Mouse (Mus musculus) c-Kit-positive CD71-positive TER-119-negative erythroid progenitor cells, embryonic 14.5 days (primary cell): ENCODE results near the gene Trim13.
"Not testable (repeated sequence)": the region's sequence is repeated elsewhere in the genome, so short reads cannot be mapped to it uniquely, and the experiment has no call there.

ENCODE experiments used
- DNase-seq: peaks from one replicate; pipeline ENCODE4 v3.0.0-alpha.2; 2013; ENCODE audit warnings: low read depth

Trim13 gene

DNA sequence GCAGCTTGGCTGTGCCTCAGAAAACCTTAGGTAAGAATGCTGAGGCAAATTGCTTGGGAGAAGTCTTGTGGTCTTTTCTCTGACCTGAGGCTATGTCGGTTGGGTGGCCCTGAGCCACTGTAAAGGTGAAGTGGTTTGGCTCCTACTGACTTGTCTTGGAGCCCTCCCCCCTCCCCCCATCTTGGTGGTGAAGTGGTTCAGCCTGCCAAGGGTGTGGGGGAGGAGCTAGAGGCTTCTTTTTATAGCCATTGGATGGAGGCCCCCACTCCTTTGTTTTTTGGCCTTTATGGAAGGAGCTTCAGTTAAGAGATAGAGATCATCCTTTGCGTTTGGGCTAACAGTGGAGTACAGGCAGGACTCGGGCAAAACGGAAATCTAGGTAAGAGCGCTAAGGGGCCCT lies at the start of gene Trim13:
Gene Trim13, plus strand, starts transcription at position 280 of the 400 bp plus-strand sequence.
- DNase-seq, result peak; percentile 46

DNA sequence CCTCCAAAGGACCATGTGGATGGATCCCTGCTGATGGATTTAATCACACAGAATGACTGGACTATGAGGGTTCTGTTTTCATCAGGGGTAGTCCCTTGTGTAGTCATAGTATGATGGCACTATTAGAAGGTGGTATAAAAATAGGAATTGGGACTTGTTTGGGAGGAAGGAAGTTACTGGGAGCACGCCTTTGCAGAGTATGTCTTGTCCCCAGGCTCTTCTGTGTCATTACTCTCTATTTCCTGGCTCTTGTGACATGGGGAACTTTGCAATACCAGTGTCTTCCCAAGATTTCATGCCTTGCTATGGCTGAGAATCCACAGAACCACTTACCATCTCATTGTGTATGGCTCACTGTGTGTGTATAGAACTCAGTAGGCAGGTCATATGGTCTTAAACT lies 49.4 kb upstream of the Trim13 start:
- DNase-seq, result no peak

DNA sequence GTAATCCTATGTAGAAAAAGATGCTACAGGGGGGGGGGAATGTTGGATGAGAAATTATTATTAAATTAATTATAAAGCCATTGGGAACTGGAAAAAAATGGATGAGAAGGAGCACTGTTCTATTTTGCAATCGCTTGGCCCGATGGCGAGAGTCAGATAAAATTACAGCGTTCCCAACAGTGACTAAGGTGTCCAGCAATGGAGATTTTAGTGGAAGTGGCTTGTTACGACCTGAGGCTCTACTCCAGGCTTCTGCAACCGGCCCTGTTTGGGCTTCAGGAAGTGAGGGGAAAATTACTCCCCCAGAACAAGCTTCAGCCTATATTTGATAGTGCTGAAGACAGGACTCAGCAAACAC lies 42.1 kb upstream of the Trim13 start:
- DNase-seq, result peak; percentile 15

- peak; percentile 97 for DNase-seq
These were observed 41.5 kb upstream of the Trim13 start, which contains the start of gene Spryd7 for GRCm38 (mm10) chr14:61556289-61557147. TSS of gene Spryd7 (minus strand) at chr14:61556886.

- DNase-seq, result no peak
These were observed 39.1 kb upstream of the Trim13 start for GRCm38 (mm10) chr14:61558901-61559300.

DNA sequence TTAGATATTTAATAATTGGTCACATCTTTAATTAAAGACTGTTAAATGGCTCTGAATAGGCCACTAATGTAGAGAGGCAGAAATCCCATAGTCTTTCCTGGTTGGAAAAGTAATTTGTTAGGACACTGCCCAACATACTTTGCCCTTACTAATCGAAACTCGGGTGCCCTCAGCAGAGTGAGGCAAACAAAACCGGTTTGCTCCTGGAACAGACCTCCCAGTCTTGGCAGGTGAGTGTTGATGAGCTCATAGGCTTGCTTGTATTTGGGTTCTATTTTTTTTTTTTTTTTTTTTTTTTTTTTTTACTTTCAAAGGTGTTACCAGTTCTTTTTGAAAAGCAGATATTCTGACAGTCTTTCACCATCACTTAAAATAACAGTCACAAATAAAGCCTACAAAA lies 38.2 kb upstream of the Trim13 start:
- no peak for DNase-seq

DNA sequence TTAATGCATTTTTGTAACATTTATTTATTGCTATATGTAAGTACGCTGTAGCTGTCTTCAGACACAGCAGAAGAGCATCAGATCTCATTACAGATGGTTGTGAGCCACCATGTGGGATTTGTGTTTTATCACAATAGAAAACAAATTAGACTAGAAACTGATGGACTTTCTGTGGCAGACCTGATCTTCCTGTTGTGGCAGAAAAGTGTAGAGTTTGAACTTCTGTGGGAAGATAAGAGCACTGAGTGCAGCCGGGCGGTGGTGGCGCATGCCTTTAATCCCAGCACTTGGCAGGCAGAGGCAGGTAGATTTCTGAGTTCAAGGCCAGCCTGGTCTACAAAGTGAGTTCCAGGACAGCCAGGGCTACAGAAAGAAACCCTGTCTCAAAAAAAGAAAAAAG lies 31.8 kb upstream of the Trim13 start:
- DNase-seq, result not testable (repeated sequence)

DNA sequence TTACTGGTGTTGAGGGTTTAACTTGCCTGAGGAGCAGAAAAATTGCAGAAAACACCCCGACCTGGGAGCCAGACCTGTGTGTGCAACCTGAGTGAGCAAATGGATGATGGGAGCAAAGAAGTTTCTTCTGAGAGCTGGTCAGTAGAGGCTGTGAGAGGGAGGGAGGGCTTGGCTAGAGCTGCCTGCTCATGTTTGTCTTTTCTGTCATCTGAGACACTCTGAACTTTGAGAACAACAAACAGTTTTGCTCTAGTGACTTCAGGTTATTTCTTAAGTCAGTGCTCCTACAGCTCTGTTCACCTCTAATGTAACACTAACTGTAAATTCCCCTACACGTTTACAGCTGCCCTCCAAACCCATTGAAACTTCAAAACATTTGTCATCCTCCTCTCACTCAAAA lies 28.7 kb upstream of the Trim13 start:
- no peak for DNase-seq

DNA sequence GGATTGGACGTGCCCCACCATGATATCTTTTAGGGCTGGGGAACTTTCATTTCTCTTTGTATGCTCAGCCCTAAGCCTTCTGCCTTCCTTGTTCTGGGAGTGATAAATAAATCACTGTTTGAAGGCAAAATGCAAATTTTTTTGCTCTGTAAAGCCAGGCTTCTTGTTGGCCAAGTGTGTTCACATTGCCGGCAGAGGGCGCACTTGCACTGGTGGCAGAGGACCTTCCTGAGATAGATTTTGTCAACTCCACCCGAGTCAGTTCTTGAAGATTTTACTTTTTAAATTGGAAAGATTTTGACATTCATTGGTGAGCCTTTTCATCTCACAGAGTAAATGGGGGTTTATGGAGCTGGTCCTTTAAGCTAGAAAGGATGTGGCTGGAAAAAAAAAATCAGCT lies 26.7 kb upstream of the Trim13 start:
- peak; percentile 67 for DNase-seq

- DNase-seq, result no peak
These were observed 25.9 kb upstream of the Trim13 start for GRCm38 (mm10) chr14:61572131-61572530.

DNA sequence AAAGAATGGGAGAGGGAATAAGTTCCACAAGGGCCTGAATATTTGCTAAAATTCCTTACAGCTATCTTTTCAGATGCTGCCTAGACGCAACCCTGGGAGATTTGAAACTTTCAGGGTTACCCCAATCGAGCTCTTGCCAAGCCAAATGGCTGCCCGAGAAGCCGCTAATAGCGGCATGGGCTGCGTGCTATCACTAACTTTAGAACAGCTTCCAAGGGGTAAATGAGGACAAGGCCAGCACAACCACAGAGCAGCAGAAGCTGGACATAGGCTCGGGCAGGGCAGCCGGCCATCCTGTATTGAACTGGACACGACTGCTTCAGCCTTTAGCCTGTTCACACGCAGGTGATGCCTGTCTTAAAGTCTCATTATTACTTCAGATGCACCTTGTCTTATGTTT lies 23.0 kb upstream of the Trim13 start:
- no peak for DNase-seq

- DNase-seq, result no peak
These were observed 22.1 kb upstream of the Trim13 start for GRCm38 (mm10) chr14:61575941-61576340.

- no peak for DNase-seq
These were observed 8.6 kb upstream of the Trim13 start for GRCm38 (mm10) chr14:61589288-61590065.

- no peak for DNase-seq
These were observed 1.2 kb upstream of the Trim13 start for GRCm38 (mm10) chr14:61596719-61597426.

DNA sequence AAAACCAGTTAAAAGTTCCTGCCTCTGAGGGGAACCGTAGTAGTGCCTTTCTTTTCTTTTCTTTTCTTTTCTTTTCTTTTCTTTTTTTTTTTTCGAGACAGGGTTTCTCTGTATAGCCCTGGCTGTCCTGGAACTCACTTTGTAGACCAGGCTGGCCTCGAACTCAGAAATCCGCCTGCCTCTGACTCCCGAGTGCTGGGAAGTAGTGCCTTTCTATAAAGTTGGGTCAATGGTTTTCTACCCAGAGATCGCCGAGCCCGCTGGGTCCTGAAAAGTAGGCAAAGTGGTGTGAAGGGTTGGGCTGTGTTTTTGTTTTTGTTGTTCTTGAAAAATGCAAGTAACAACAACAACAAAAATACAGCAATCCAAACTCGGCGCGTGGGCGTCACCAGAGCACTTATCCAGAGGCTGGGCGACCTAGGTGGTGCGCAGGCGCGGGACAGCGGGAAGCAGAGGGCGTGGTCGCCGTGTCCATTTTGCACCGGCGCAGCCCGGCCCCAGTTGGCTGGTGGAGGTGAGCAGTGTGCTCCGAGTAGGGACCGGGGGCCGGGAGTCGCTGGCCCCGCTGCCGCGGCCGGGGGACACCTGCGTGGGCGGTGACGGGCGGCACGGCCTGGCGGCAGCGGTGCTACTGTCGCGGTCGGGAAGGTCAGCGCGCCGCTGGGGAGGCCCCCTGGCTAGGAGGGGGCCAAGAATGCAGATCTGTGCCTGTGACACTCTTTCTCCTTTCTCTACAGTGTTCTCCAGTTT lies 1.2 kb downstream of the Trim13 start:
- peak; percentile 78 for DNase-seq

DNA sequence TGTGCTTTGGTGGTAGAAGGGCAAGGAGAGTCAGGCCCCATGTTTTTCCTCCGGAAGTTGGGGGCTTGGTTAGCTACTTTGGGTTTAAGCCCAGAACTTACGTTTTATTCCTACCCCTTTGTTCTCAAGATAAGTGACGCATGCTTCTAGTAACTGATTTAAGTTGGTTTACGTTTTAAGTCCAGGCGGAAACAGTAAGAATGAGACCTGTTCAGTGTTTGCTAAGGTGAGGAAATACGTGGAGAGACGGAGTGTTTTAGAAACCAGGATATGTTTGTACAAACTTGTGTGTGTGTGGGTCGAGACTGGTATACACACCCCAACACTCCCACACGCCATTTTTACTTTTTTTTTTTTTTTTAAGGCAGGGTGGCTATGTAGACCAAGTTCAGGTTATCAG lies 3.3 kb downstream of the Trim13 start:
- DNase-seq, result no peak

- DNase-seq, result no peak
These were observed 5.2 kb downstream of the Trim13 start for GRCm38 (mm10) chr14:61603069-61603755.

GRCm38 (mm10) chr14:61604081-61604480 lies 6.0 kb downstream of the Trim13 start:
- DNase-seq, result no peak

- not testable (repeated sequence) for DNase-seq
These were observed 8.0 kb downstream of the Trim13 start for GRCm38 (mm10) chr14:61606088-61606487.

DNA sequence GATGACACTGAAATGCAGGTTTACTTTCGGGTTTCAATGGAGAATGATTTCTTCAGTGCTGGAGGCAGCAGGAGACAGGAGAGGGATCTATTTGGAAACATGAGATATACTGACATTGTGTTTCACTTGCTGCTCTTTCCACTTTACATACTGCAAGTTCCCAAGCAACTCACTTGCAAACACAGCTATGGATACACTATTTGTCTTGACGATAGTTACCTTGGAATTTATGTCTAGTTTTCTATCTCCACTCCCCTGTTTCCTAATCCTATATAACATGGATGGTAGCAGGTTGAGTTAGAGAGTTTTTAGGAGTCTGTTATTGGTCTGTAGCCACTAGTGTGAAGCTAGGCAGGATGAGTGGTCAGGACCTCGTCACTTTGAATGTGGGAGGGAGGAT lies 9.1 kb downstream of the Trim13 start, which contains the start of gene Kcnrg:
Gene Kcnrg, plus strand, starts transcription at position 301 of the 400 bp plus-strand sequence.
- no peak for DNase-seq

DNA sequence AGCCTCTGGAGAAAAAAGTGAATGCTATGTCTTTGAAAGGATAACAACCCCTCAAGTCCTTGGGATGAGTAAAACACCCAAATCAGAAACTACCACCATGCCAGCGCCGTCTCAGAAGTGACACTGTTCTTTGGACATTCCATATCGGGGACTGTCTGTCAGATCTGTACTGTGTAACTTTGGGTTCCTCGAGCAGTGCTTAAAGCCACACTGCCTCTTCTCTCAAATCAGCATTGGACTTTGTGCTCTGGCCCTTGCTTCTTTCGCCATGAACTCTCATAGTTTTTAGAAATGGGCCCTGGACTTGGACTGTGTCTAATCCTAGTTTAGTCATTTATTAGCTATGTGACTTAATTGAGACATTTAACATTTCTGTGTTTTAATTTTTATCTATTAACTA lies 13.7 kb downstream of the Trim13 start:
- no peak for DNase-seq
